ENCODE assay signal across 1 mouse cellular context in genomic region chr4:59681383-59681782, GRCm38 (mm10).
TF ChIP-seq lines count a peak whose summit lies in the region.

No protein-coding gene starts in this region.

TF ChIP-seq in MEL, 35 proteins besides CTCF, POLR2A, EP300 and RAD21 (continued from another document):
- TF ChIP-seq MYC (IDR thresholded peaks at IDR 0.05; ENCODE audit: low read depth, low read length) (no peak), CHD2 (IDR thresholded peaks at IDR 0.05; ENCODE audit: low read length) (no peak), ZNF384 (IDR thresholded peaks at IDR 0.05; ENCODE audit: low read depth, low read length) (0 out of 2 replicates have a peak, but pooled peaks have one; percentile 21)
